15 mouse cellular contexts compared by ENCODE assay signal in genomic region chr14:93817591-93817990, GRCm38 (mm10).
DNase-seq lines count a peak whose midpoint lies in the region; ATAC-seq and TF ChIP-seq lines count a peak whose summit lies in the region.
"Had no signal": no experiment of that assay in that cellular context is flagged by ENCODE, and none has a peak within 500 bp of the region (broad histone marks: within the 10 kb centered on the region; RNA-seq: fewer than 3 reads in every experiment).

No protein-coding gene starts in this region.

- H3K4me3 ChIP-seq in hindbrain, postnatal 0 days (ENCODE audit: low read length), result no peak overlapping the region
- no peak overlapping the region for H3K4me3 ChIP-seq in hindbrain, embryonic 14.5 days (replicated peaks; ENCODE audit: low read length)
- H3K4me3 ChIP-seq in lung, embryonic 14.5 days (ENCODE audit: low read depth, low read length), result no peak overlapping the region
- H3K4me3 ChIP-seq in lung, adult 2 months (replicated peaks; ENCODE audit: extremely low read depth, low read depth, low read length), result no peak overlapping the region
- H3K4me3 ChIP-seq: limb, embryonic 13.5 days; midbrain, embryonic 12.5 days had no signal

- no peak for ATAC-seq in cerebellum, adult (ENCODE audit: insufficient number of reproducible peaks, low FRiP score, low TSS enrichment)
- no peak for ATAC-seq in hindbrain, postnatal 0 days
- ATAC-seq in hindbrain, embryonic 14.5 days (ENCODE audit: low FRiP score), result no peak
- ATAC-seq in lung, embryonic 14.5 days (ENCODE audit: insufficient read depth), result no peak

- H3K4me1 ChIP-seq in hindbrain, postnatal 0 days (ENCODE audit: insufficient read depth, low read length), result peaks cover 4% of the 10 kb centered on the region; the same call in 1 of the 2 replicates
- H3K4me1 ChIP-seq in hindbrain, embryonic 14.5 days (replicated peaks; ENCODE audit: control insufficient read depth, insufficient read depth, low read length), result 0 out of 2 replicates have a peak, but pooled peaks cover 5% of the 10 kb centered on the region
- H3K4me1 ChIP-seq in lung, embryonic 14.5 days (ENCODE audit: insufficient read depth), result no peaks in the 10 kb centered on the region
- H3K4me1 ChIP-seq in lung, adult 2 months (ENCODE audit: control insufficient read depth, insufficient read depth, low read length), result no peaks in the 10 kb centered on the region
- H3K4me1 ChIP-seq: limb, embryonic 13.5 days; midbrain, embryonic 12.5 days had no signal

- peak; percentile 30 for DNase-seq in cerebellum, adult 8-10 months
- peak; percentile 46 for DNase-seq in hindbrain, postnatal 0 days (ENCODE audit: low spot score)
- no peak for DNase-seq in hindbrain, embryonic 14.5 days (ENCODE audit: low spot score)
- peak; percentile 27 for DNase-seq in lung, embryonic 14.5 days
- no peak for DNase-seq in lung, adult 2 months
- peak; percentile 47 to 67 for DNase-seq in cerebellum, postnatal 10 days
- DNase-seq in urinary bladder, adult 2 months (ENCODE audit: low spot score), result no peak
- DNase-seq: gastrocnemius, postnatal 10 days; heart, postnatal 4 days; kidney, adult 2 months; lung, postnatal 4 days; thymus, adult 18-20 months had no signal

- H3K27me3 ChIP-seq in hindbrain, postnatal 0 days (ENCODE audit: insufficient read depth, low read length), result no peaks in the 10 kb centered on the region
- H3K27me3 ChIP-seq in hindbrain, embryonic 14.5 days (ENCODE audit: control insufficient read depth, insufficient read depth, low read length), result no peaks in the 10 kb centered on the region
- no peaks in the 10 kb centered on the region for H3K27me3 ChIP-seq in lung, embryonic 14.5 days (ENCODE audit: insufficient read depth, low read length)
- H3K27me3 ChIP-seq: limb, embryonic 13.5 days; midbrain, embryonic 12.5 days had no signal

- H3K27ac ChIP-seq in hindbrain, postnatal 0 days, result no peak overlapping the region
- no peak overlapping the region for H3K27ac ChIP-seq in hindbrain, embryonic 14.5 days
- H3K27ac ChIP-seq in lung, embryonic 14.5 days (ENCODE audit: low read depth), result no peak overlapping the region
- H3K27ac ChIP-seq: limb, embryonic 13.5 days; midbrain, embryonic 12.5 days had no signal

- TF ChIP-seq CTCF in hindbrain, postnatal 0 days (IDR thresholded peaks at IDR 0.05; ENCODE audit: low read depth), result no peak
- TF ChIP-seq CTCF in lung, embryonic 14.5 days (IDR thresholded peaks at IDR 0.05; ENCODE audit: low read depth), result no peak
- no peak for TF ChIP-seq CTCF in lung, adult 2 months (IDR thresholded peaks at IDR 0.05; ENCODE audit: insufficient read depth, low read length)

- H3K9me3 ChIP-seq in hindbrain, postnatal 0 days (ENCODE audit: low read length), result no peaks in the 10 kb centered on the region
- H3K9me3 ChIP-seq in hindbrain, embryonic 14.5 days (ENCODE audit: control insufficient read depth, low read length), result no peaks in the 10 kb centered on the region
- no peaks in the 10 kb centered on the region for H3K9me3 ChIP-seq in lung, embryonic 14.5 days (ENCODE audit: low read depth, low read length)
- H3K9me3 ChIP-seq: limb, embryonic 13.5 days; midbrain, embryonic 12.5 days had no signal

- WGBS in hindbrain, postnatal 0 days, result 25% methylated on average over 4 of the region's 4 CpGs
- WGBS in hindbrain, embryonic 14.5 days, result 40% methylated on average over 4 of the region's 4 CpGs
- WGBS in lung, embryonic 14.5 days, result 24% methylated on average over 4 of the region's 4 CpGs
- 12% methylated on average over 4 of the region's 4 CpGs for WGBS in lung, adult 2 months

- H3K36me3 ChIP-seq in hindbrain, postnatal 0 days (ENCODE audit: insufficient read depth, low read length), result no peaks in the 10 kb centered on the region
- no peaks in the 10 kb centered on the region for H3K36me3 ChIP-seq in hindbrain, embryonic 14.5 days (replicated peaks; ENCODE audit: control insufficient read depth, insufficient read depth)
- no peaks in the 10 kb centered on the region for H3K36me3 ChIP-seq in lung, embryonic 14.5 days (ENCODE audit: insufficient read depth)
- H3K36me3 ChIP-seq: limb, embryonic 13.5 days; midbrain, embryonic 12.5 days had no signal

- no peak for TF ChIP-seq POLR2A in lung, adult 2 months (IDR thresholded peaks at IDR 0.05; ENCODE audit: borderline replicate concordance, extremely low read depth, low read depth, low read length)

- H3K9ac ChIP-seq in hindbrain, postnatal 0 days (replicated peaks; ENCODE audit: low read length), result no peak overlapping the region
- no peak overlapping the region for H3K9ac ChIP-seq in hindbrain, embryonic 14.5 days
- no peak overlapping the region for H3K9ac ChIP-seq in lung, embryonic 14.5 days
- H3K9ac ChIP-seq: limb, embryonic 13.5 days; midbrain, embryonic 12.5 days had no signal

- H3K4me2 ChIP-seq in hindbrain, postnatal 0 days (ENCODE audit: low read depth, low read length), result no peak overlapping the region
- H3K4me2 ChIP-seq in hindbrain, embryonic 14.5 days (replicated peaks), result no peak overlapping the region
- H3K4me2 ChIP-seq in lung, embryonic 14.5 days, result no peak overlapping the region
- H3K4me2 ChIP-seq: limb, embryonic 13.5 days; midbrain, embryonic 12.5 days had no signal

Comparison
In these comparisons a context has a peak if more than half of its experiments do, and no peak if none do; other contexts are left out.
1. DNase-seq: peak in cerebellum, adult 8-10 months (single experiment), hindbrain, postnatal 0 days (single experiment), lung, embryonic 14.5 days (single experiment) and cerebellum, postnatal 10 days (2 of 2); none in hindbrain, embryonic 14.5 days (single experiment), lung, adult 2 months (single experiment) and urinary bladder, adult 2 months (single experiment).